Mouse (Mus musculus): ENCODE data around the gene Zfp663. TPM values are rescaled to one million over a fixed set of nuclear protein-coding genes. Genes with fewer than 3 reads are reported as not detected.
A peak's percentile ranks its signal among the peaks of the same experiment; 100 is the strongest.

Zfp663 gene
- polyA plus RNA-seq, 1 experiment from 2014 or later = 3.8 TPM

DNA sequence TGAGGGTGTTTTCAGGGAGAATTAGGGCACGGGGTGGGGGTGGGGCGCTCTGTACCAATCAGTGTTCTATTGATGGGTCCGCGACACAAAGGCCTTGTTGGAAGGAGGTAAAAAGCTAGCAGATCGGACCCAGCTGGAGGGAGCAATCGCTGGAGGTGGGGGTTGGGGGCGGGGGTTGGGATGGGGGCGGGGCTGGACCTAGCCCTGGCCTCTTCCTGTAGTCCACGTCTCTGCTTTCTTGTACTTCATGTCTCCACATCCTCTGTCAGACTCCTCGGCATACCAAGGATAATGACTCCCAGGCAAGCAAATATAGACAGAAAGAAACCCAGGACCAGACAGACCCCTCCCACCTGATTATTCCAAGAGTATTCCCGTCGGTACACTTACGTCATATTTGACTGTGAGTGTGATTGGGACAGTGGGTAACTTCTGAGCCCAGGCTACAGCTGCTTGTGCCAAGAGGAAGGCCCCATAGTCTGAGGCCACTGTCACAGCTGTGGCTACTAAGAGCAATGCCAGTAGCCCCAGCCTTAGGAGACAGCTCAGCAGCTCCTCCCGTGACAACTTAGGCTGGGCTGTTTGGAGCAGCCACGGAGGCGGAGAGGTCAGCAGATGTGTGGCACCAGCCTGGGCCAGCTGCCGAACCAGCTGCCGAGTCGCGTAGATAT lies 28.4 kb upstream of the Zfp663 start:
- Histone ChIP-seq H3K27ac (replicated peaks) (peak overlapping the region; percentile 19; the same call in 1 of the 2 replicates), H3K4me1 (peaks cover 14% of the 10 kb centered on the region), H3K4me3 (replicated peaks) (no peak overlapping the region), H3K9ac (replicated peaks) (no peak overlapping the region), H3K36me3 (no peaks in the 10 kb centered on the region), H3K27me3 (replicated peaks) (no peaks in the 10 kb centered on the region), H3K9me3 (replicated peaks) (no peaks in the 10 kb centered on the region), H3K4me2 (no peak overlapping the region)
- 32% methylated on average over 20 of the region's 20 CpGs for WGBS
- no peak for ATAC-seq (ENCODE audit: low FRiP score)

DNA sequence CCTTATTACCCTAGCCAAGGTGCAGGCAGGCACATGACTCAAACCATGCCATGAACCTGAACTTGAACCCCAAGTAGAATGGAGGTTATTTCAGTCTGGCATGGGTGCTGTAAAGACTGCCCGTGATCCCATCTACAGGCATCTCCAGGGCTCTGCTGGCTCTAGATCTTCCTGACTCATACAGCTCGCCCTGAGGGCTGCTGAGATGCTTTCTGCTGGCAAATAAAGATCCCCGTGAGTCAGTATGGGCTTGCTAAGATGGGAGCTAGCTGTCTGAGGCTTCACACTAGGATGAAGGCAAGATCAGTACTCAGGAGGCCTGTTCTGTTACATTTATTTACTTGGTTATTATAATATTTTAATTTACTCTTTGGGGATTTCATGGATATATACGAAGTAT lies 23.6 kb upstream of the Zfp663 start:
- no peaks in the 10 kb centered on the region for H3K27me3 ChIP-seq (replicated peaks)
- no peak overlapping the region for H3K4me2 ChIP-seq
- H3K36me3 ChIP-seq = no peaks in the 10 kb centered on the region
- peaks cover 9% of the 10 kb centered on the region for H3K4me1 ChIP-seq
- 77% methylated on average over 4 of the region's 4 CpGs for WGBS
- no peak for ATAC-seq (ENCODE audit: low FRiP score)
- H3K27ac ChIP-seq (replicated peaks) = no peak overlapping the region
- H3K9me3 ChIP-seq (replicated peaks) = no peaks in the 10 kb centered on the region
- H3K4me3 ChIP-seq (replicated peaks) = no peak overlapping the region
- no peak overlapping the region for H3K9ac ChIP-seq (replicated peaks)

DNA sequence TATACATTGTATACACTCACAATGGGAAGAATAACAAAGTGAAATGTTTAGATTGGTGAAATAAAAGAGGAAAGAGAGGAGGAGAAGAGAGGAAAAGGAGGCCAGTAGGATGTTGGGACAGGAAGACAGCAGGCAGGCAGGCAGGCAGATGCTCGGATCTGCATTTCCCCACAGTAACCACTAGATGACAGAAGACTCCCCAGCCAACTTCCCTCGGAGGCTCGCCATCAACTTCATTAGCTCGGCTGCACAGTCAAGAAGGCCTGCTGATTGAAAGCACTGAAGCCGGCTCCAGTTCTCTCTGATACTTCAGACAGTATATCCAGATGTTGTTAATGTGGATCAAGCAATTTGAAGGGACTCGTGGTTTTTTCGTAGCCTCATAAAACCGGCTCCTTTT lies 23.0 kb upstream of the Zfp663 start:
- Histone ChIP-seq H3K9me3 (replicated peaks) (no peaks in the 10 kb centered on the region), H3K4me3 (replicated peaks) (no peak overlapping the region), H3K27ac (replicated peaks) (no peak overlapping the region), H3K27me3 (replicated peaks) (no peaks in the 10 kb centered on the region), H3K36me3 (0 out of 2 replicates have a peak, but pooled peaks cover 2% of the 10 kb centered on the region), H3K4me2 (no peak overlapping the region), H3K9ac (replicated peaks) (no peak overlapping the region), H3K4me1 (peaks cover 8% of the 10 kb centered on the region)
- WGBS = 18% methylated on average over 8 of the region's 8 CpGs
- ATAC-seq (ENCODE audit: low FRiP score) = no peak

DNA sequence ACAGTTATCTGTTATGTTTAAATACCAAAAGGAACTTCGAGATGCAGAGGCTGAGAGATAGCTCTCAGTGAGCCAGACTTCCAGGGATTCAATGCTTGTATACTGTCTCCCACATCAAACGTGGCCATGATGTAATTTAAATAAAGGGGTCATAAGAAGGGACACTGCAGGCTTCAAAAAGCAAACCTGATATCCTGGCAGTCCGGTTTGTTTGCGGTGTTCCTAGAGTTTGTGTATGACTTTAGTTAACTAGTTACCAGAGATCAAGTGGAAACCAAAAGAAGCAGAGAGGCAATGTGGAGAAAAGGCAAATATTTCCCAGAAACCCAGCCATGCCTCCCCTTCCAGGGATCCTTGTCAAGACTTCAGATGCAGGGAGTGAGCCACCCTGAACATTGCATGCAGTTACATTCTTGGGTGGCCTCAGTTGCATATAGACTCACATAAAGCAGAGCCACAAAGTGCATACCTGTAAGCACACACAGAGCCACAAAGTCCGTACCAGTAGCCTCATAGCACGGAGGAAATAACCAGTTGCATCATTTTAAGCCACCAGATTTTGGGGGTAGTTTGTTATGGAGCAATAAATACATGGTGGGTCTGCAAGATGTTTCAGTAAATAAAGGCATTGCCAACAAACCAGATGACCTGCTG lies 20.9 kb upstream of the Zfp663 start:
- 84% methylated on average over 6 of the region's 6 CpGs for WGBS

DNA sequence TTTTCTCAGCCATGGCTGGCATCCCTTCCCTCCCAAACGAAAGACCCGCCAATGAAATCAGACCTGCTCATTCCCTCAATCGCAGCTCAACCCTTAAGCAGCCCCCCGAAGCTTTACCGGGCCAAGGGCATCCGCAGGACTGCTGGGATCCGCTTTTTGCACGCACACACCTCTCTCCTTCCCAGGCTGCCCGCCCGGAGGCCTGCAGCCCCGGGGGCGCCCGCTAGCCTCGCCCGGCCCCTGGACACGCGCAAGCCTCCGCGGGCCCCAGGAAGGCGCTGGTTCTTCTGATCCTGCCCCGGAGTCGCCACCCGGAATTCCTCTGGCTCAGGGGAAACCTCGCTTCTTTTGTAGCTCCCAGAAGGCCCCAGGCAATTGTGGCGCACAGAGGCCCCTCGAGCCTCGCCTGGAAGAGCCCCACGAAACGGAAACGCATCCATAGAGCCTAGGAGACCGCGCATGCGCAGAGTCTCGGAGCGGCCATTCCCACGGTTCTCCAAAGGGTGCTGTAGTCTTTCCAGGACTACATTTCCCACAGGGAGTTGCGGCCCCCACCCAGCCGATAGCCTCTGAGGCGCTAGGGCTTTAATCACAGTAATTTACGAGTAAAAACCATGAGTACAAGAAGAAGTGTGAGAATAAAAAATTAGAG lies 19.4 kb upstream of the Zfp663 start, which contains the start of gene Zfp334:
Gene Zfp334, minus strand, starts transcription at position 416 of the 652 bp plus-strand sequence.
- under 1% methylated on average over 40 of the region's 40 CpGs for WGBS
- peak within 1 kb of the TSS; percentile 88 for H3K4me3 ChIP-seq (replicated peaks)
- peak within 1 kb of the TSS; percentile 95 for H3K27ac ChIP-seq (replicated peaks)
- H3K36me3 ChIP-seq = peaks cover 37% of the 10 kb centered on the region
- H3K9me3 ChIP-seq (replicated peaks) = no peaks in the 10 kb centered on the region
- H3K4me1 ChIP-seq = peaks cover 27% of the 10 kb centered on the region
- peak within 1 kb of the TSS; percentile 74 for H3K4me2 ChIP-seq
- peak; percentile 89 for ATAC-seq (ENCODE audit: low FRiP score)
- peak within 1 kb of the TSS; percentile 93 for H3K9ac ChIP-seq (replicated peaks)
- no peaks in the 10 kb centered on the region for H3K27me3 ChIP-seq (replicated peaks)

More for the DNA sequence above, 20.9 kb upstream of the Zfp663 start:
- Histone ChIP-seq H3K9ac (replicated peaks) (no peak overlapping the region), H3K4me3 (replicated peaks) (no peak overlapping the region), H3K27me3 (replicated peaks) (no peaks in the 10 kb centered on the region), H3K4me2 (no peak overlapping the region), H3K36me3 (peaks cover 22% of the 10 kb centered on the region), H3K27ac (replicated peaks) (no peak overlapping the region), H3K9me3 (replicated peaks) (no peaks in the 10 kb centered on the region), H3K4me1 (peaks cover 27% of the 10 kb centered on the region)
- no peak for ATAC-seq (ENCODE audit: low FRiP score)

DNA sequence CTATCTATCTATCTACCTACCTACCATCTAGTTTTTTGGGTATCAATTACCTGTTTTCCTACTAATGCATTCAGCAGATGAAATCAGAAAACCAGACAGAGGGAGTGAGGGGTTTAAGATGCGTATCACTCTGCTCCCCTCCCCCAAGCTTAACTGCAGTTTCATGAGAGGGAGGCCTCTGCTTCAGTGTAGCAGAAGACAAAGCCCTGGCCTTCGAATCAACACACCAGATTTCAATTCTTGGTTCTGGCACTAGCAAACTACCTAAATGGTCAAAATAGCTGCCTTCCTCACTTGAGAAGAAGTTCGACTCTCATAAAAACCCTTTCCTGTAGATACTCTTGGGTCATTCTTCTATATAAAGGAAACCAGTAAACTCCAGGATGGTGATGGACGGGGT lies 18.8 kb upstream of the Zfp663 start:
- Histone ChIP-seq H3K4me3 (replicated peaks) (peak overlapping the region; percentile 88), H3K9me3 (replicated peaks) (no peaks in the 10 kb centered on the region), H3K27ac (replicated peaks) (peak overlapping the region; percentile 95), H3K4me2 (peak overlapping the region; percentile 74), H3K36me3 (peaks cover 43% of the 10 kb centered on the region), H3K27me3 (replicated peaks) (no peaks in the 10 kb centered on the region), H3K4me1 (peaks cover 27% of the 10 kb centered on the region), H3K9ac (replicated peaks) (peak overlapping the region; percentile 93)
- 4% methylated on average over 4 of the region's 4 CpGs for WGBS
- ATAC-seq (ENCODE audit: low FRiP score) = no peak

DNA sequence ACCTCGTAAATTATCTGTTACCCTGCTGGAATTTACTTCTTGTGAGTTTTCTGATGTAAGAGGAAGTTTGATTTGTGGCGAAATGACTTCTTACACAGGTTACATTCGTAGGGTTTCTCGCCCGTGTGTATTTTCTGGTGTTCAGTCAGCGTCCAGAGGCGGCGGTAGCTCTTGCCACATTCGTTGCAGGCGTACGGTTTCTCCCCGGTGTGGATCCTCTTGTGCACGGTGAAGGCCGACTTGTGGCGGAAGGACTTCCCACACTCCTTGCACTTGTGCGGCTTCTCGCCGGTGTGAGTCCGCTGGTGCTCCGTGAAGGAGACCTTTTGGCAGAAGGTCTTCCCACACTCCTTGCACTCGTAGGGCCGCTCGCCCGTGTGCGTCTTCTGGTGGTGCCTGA lies 11.5 kb upstream of the Zfp663 start:
- peaks cover 10% of the 10 kb centered on the region for H3K4me1 ChIP-seq
- peaks cover 5% of the 10 kb centered on the region; the same call in 1 of the 2 replicates for H3K9me3 ChIP-seq (replicated peaks)
- H3K36me3 ChIP-seq = peaks cover 78% of the 10 kb centered on the region
- H3K27ac ChIP-seq (replicated peaks) = no peak overlapping the region
- 96% methylated on average over 25 of the region's 25 CpGs for WGBS
- H3K4me3 ChIP-seq (replicated peaks) = no peak overlapping the region
- H3K4me2 ChIP-seq = no peak overlapping the region
- ATAC-seq (ENCODE audit: low FRiP score) = no peak
- no peaks in the 10 kb centered on the region for H3K27me3 ChIP-seq (replicated peaks)
- no peak overlapping the region for H3K9ac ChIP-seq (replicated peaks)

DNA sequence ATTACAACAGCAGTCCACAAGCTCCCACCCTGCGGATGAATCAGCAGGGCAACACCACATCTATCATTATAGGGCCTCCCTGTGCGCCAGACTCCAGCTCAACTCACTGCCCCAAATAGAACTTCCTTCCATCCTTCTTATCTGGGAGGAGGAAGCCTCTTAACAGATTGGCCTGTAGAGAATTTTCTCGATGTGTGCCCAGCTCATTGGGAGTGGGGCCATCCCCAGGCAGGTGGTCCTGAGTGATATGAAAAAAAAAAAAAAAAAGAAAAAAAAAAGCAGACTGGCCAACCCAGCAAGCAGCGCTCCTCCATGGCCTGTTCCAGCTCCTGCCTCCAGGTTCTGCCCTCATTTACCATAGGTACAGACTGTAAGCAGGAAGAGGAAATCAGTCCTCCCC lies 7.5 kb upstream of the Zfp663 start:
- peaks cover 42% of the 10 kb centered on the region for H3K36me3 ChIP-seq

DNA sequence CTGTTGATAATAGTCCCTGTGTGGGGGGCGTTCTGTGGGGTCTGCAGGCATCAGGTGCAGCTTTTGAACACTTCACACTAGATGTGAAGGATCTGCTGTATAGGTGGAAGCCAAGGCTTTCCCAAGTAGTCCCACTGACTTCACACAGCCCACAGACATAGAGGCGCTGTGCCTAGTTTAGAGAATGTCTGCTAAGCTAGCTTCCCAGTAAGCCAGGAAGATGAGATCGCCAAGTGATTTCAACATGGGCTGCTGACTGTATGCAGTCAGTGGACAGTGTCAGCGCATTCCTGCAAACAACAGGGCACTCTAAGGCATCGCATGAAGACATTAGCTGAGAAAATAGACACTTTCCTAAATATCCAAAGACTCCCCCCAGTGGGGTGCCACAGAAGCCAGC lies 6.9 kb upstream of the Zfp663 start:
- no peak overlapping the region for H3K4me3 ChIP-seq (replicated peaks)

More for the DNA sequence above, 7.5 kb upstream of the Zfp663 start:
- no peak for ATAC-seq (ENCODE audit: low FRiP score)
- 69% methylated on average over 4 of the region's 4 CpGs for WGBS
- Histone ChIP-seq H3K4me1 (peaks cover 16% of the 10 kb centered on the region), H3K4me2 (no peak overlapping the region), H3K9ac (replicated peaks) (no peak overlapping the region), H3K27ac (replicated peaks) (no peak overlapping the region), H3K9me3 (replicated peaks) (peaks cover 5% of the 10 kb centered on the region; the same call in 1 of the 2 replicates), H3K27me3 (replicated peaks) (no peaks in the 10 kb centered on the region), H3K4me3 (replicated peaks) (no peak overlapping the region)

DNA sequence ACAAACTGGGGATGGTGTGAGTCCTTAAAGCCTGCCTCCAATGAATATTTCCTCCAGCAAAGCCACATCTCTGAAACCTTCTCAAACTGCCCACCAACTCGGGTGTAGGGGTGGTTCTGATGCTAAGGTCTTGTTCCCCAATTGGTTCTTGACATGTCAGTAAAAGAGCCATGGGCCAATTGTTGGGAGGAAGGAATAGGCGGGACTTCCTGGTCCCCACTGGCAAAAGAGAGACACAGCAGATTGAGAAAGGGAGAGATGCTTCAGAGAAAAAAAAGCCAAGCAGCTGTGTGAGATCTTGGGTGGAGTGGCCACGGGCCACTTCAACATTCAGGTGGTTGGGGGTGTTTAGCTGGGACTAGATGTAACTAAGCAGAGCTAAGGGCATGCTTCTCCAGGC lies 2.5 kb upstream of the Zfp663 start:
- Histone ChIP-seq H3K9me3 (replicated peaks) (no peaks in the 10 kb centered on the region), H3K27ac (replicated peaks) (no peak overlapping the region), H3K27me3 (replicated peaks) (no peaks in the 10 kb centered on the region), H3K4me3 (replicated peaks) (no peak overlapping the region), H3K9ac (replicated peaks) (no peak overlapping the region), H3K4me1 (peaks cover 31% of the 10 kb centered on the region), H3K36me3 (peaks cover 7% of the 10 kb centered on the region; the same call in 1 of the 2 replicates), H3K4me2 (peak overlapping the region; percentile 20; the same call in 1 of the 2 replicates)
- ATAC-seq (ENCODE audit: low FRiP score) = no peak
- 38% methylated on average over 3 of the region's 3 CpGs for WGBS

More for the DNA sequence above, 6.9 kb upstream of the Zfp663 start:
- WGBS = 84% methylated on average over 5 of the region's 5 CpGs
- Histone ChIP-seq H3K36me3 (peaks cover 37% of the 10 kb centered on the region), H3K27me3 (replicated peaks) (no peaks in the 10 kb centered on the region), H3K9ac (replicated peaks) (no peak overlapping the region), H3K9me3 (replicated peaks) (peaks cover 5% of the 10 kb centered on the region; the same call in 1 of the 2 replicates), H3K27ac (replicated peaks) (no peak overlapping the region), H3K4me2 (no peak overlapping the region), H3K4me1 (peaks cover 16% of the 10 kb centered on the region)
- no peak for ATAC-seq (ENCODE audit: low FRiP score)

DNA sequence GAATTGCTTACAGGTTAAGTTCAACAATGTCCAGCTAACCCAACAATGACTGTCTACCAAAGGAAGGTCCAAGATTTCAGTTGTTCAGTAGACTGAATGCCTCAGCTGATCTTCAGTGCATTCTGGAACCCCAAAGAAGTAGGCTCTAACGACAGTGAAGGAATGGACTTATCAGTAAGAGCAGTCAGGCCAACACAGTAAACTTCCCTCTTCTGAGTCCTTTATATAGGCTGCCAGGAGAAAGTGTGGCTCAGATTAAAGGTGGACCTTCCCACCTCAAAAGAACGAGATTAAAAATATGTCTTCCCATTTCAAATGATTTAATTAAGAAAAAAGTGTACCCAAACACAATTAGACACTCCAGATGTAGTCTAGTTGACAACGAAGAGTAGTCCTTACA lies 1.8 kb upstream of the Zfp663 start:
- WGBS = 80% methylated on average over 3 of the region's 3 CpGs

More for the DNA sequence above, 1.8 kb upstream of the Zfp663 start:
- Histone ChIP-seq H3K36me3 (peaks cover 6% of the 10 kb centered on the region; the same call in 1 of the 2 replicates), H3K9me3 (replicated peaks) (no peaks in the 10 kb centered on the region), H3K9ac (replicated peaks) (no peak overlapping the region), H3K4me2 (no peak overlapping the region), H3K4me3 (replicated peaks) (no peak overlapping the region), H3K4me1 (peaks cover 31% of the 10 kb centered on the region), H3K27ac (replicated peaks) (no peak overlapping the region), H3K27me3 (replicated peaks) (no peaks in the 10 kb centered on the region)
- ATAC-seq (ENCODE audit: low FRiP score) = no peak

Measured in neural tube, embryonic 15.5 days (tissue).